Mouse (Mus musculus): ENCODE measurements around the gene Bcas2. TPM values are rescaled to one million over a fixed set of nuclear protein-coding genes. Genes with fewer than 3 reads are reported as not detected.
"Not testable (repeated sequence)": the region's sequence is repeated elsewhere in the genome, so short reads cannot be mapped to it uniquely, and the experiment has no call there.

Gene Bcas2
- polyA plus RNA-seq, 1 experiment from 2014 or later, result 274 TPM

DNA sequence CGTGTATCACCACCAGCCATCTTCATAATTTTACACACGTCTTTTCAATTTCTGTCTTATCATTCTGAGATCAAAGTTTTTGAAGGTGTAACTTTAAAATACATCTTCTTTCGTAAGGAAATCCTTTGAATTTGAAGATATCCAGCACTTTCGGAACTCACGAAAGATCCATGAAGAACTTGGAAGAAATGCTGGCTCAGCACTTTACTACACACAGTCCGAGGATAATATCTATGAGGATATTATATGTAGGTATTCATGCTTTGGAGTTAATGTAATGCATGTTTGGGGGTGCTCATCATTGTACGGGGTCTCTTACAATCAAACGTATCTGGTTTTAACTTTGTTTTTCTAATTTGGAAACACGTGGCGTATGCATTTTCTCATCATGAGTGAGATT, 38.4 kb upstream of the Bcas2 start:
- Histone ChIP-seq H3K4me2 (ENCODE audit: low read depth, severe bottlenecking) (no peak overlapping the region), H3K4me3 (ENCODE audit: low read depth, low read length) (no peak overlapping the region), H3K27me3 (ENCODE audit: control insufficient read depth, insufficient read depth, low read length) (no peaks in the 10 kb centered on the region), H3K27ac (replicated peaks; ENCODE audit: low read depth, low read length) (no peak overlapping the region), H3K4me1 (ENCODE audit: control insufficient read depth, insufficient read depth, low read length) (no peaks in the 10 kb centered on the region), H3K9ac (ENCODE audit: low read length) (no peak overlapping the region), H3K36me3 (ENCODE audit: control insufficient read depth, insufficient read depth, low read length) (no peaks in the 10 kb centered on the region), H3K9me3 (ENCODE audit: control insufficient read depth, low read length) (no peaks in the 10 kb centered on the region)
- 93% methylated on average over 10 of the region's 10 CpGs for WGBS
- no peak for DNase-seq (ENCODE audit: low spot score)
- no peak for ATAC-seq (ENCODE audit: insufficient number of reproducible peaks, low FRiP score, low TSS enrichment, low read depth)

DNA sequence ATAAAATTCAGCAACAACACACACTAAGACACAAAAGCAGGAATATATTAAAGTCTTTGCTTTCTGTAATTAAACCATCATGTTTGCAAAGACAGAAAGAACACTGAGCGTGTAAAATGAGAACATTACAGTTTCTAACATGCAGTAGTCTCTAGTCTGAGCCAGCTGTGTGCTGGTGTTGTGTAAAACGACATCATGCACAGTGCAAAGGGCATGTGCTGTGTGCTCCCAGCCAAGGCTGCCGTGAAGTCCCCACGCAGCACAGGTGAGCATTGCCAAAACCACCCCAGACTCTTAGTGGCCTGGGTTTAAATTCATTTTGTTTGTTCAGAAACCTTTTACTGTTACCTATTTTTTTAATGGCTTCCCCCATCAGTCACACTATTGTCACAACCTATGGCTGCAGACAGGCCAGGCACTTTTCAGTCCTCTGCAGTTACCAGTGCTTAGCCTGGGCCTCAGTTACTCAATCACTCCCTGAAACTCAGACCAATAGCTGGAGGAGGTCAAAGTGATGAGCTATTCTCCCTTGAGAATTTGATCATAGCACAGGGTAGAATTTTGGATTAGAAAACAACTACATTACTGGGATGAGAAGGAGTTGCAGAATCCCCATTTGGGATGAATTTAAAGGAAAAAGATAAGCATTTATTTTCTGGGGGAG, 34.9 kb upstream of the Bcas2 start:
- WGBS, result 85% methylated on average over 4 of the region's 4 CpGs
- no peak for ATAC-seq (ENCODE audit: insufficient number of reproducible peaks, low FRiP score, low TSS enrichment, low read depth)

DNA sequence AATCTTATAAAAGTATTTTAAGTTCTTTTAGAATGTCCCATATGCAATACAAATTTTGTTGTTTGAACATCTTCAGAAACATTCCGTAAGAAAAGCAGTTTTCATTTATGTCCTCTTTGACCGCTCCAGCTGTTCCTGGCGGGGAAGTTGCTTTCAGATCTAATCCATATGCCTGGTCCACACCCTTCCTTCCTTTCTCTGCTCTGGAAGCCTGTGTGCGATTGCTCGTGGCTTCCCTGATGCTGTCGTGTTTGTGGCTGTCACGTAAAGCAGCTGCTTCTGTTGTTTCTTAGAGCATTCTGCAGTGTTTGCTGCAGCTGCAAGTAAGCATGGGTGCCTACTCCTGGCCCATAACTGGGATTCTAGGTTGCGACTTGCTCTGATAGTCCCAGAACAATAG, 32.4 kb upstream of the Bcas2 start:
- DNase-seq (ENCODE audit: low spot score) (no peak), ATAC-seq (ENCODE audit: insufficient number of reproducible peaks, low FRiP score, low TSS enrichment, low read depth) (no peak)
- Histone ChIP-seq H3K27ac (replicated peaks; ENCODE audit: low read depth, low read length) (no peak overlapping the region), H3K36me3 (ENCODE audit: control insufficient read depth, insufficient read depth, low read length) (no peaks in the 10 kb centered on the region), H3K4me3 (ENCODE audit: low read depth, low read length) (no peak overlapping the region), H3K27me3 (ENCODE audit: control insufficient read depth, insufficient read depth, low read length) (no peaks in the 10 kb centered on the region), H3K9ac (ENCODE audit: low read length) (no peak overlapping the region), H3K4me1 (ENCODE audit: control insufficient read depth, insufficient read depth, low read length) (no peaks in the 10 kb centered on the region), H3K4me2 (ENCODE audit: low read depth, severe bottlenecking) (no peak overlapping the region), H3K9me3 (ENCODE audit: control insufficient read depth, low read length) (no peaks in the 10 kb centered on the region)
- 54% methylated on average over 8 of the region's 8 CpGs for WGBS

More for the DNA sequence above, 34.9 kb upstream of the Bcas2 start:
- no peaks in the 10 kb centered on the region for H3K36me3 ChIP-seq (ENCODE audit: control insufficient read depth, insufficient read depth, low read length)
- no peaks in the 10 kb centered on the region for H3K27me3 ChIP-seq (ENCODE audit: control insufficient read depth, insufficient read depth, low read length)
- no peaks in the 10 kb centered on the region for H3K9me3 ChIP-seq (ENCODE audit: control insufficient read depth, low read length)
- H3K4me1 ChIP-seq (ENCODE audit: control insufficient read depth, insufficient read depth, low read length), result no peaks in the 10 kb centered on the region
- DNase-seq (ENCODE audit: low spot score), result no peak
- H3K4me2 ChIP-seq (ENCODE audit: low read depth, severe bottlenecking), result no peak overlapping the region
- no peak overlapping the region for H3K9ac ChIP-seq (ENCODE audit: low read length)
- H3K4me3 ChIP-seq (ENCODE audit: low read depth, low read length), result no peak overlapping the region
- H3K27ac ChIP-seq (replicated peaks; ENCODE audit: low read depth, low read length), result no peak overlapping the region

DNA sequence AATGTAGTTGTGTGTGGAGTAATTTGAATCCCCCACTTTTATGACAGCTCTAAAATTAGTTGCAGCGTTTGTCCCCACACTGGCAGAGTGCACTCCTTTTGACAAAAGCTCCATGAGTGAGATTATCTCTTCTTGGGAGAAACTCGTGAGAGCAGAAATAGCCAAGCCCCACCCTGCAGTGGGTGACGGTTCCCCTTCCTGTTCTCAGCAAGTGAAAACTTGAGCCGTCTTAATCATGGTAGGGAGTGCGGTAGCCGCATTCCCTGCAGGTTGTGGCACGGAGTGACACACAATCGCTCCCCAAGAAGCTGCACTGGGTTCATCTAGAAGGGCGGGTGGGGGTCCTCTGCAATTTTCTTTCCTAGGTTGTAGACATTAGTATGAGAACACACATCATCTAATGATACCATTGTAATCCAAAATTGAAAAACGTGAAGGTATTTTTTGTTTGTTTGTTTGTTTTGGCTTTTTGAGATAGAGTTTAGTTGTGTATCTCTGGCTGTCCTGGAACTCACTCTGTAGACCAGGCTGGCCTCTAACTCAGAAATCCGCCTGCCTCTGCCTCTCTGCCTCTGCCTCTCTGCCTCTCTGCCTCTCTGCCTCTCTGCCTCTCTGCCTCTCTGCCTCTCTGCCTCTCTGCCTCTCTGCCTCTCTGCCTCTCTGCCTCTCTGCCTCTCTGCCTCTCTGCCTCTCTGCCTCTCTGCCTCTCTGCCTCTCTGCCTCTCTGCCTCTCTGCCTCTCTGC, 31.2 kb upstream of the Bcas2 start:
- not testable (repeated sequence) for H3K4me1 ChIP-seq (ENCODE audit: control insufficient read depth, insufficient read depth, low read length); H3K27ac ChIP-seq (replicated peaks; ENCODE audit: low read depth, low read length); H3K4me3 ChIP-seq (ENCODE audit: low read depth, low read length); DNase-seq (ENCODE audit: low spot score); ATAC-seq (ENCODE audit: insufficient number of reproducible peaks, low FRiP score, low TSS enrichment, low read depth); H3K36me3 ChIP-seq (ENCODE audit: control insufficient read depth, insufficient read depth, low read length); H3K9me3 ChIP-seq (ENCODE audit: control insufficient read depth, low read length); H3K4me2 ChIP-seq (ENCODE audit: low read depth, severe bottlenecking); H3K27me3 ChIP-seq (ENCODE audit: control insufficient read depth, insufficient read depth, low read length); H3K9ac ChIP-seq (ENCODE audit: low read length)
- WGBS, result 54% methylated on average over 11 of the region's 11 CpGs

DNA sequence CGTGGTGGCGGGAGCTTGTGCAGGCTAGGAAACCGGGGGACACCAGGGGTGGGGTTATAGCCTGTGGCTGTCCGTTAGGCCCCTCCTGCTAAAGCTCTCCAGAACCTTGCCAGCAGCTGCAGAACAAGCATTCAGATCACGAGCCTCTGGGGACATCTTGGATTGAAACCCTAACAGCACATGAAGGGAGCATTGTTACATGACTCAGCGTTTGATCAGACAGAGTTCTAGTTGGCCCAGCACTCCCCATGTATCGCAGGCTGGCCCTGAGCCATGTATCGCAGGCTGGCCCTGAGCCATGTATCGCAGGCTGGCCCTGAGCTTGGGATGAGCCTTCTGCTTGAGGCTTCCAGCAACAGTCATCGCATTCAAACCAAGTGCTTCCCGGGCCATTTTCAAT, 30.2 kb upstream of the Bcas2 start:
- no peaks in the 10 kb centered on the region for H3K4me1 ChIP-seq (ENCODE audit: control insufficient read depth, insufficient read depth, low read length)
- no peak overlapping the region for H3K4me3 ChIP-seq (ENCODE audit: low read depth, low read length)
- ATAC-seq (ENCODE audit: insufficient number of reproducible peaks, low FRiP score, low TSS enrichment, low read depth) (no peak), DNase-seq (ENCODE audit: low spot score) (no peak)
- no peaks in the 10 kb centered on the region for H3K36me3 ChIP-seq (ENCODE audit: control insufficient read depth, insufficient read depth, low read length)
- WGBS, result 95% methylated on average over 11 of the region's 11 CpGs
- H3K27me3 ChIP-seq (ENCODE audit: control insufficient read depth, insufficient read depth, low read length), result no peaks in the 10 kb centered on the region
- no peak overlapping the region for H3K4me2 ChIP-seq (ENCODE audit: low read depth, severe bottlenecking)
- no peak overlapping the region for H3K27ac ChIP-seq (replicated peaks; ENCODE audit: low read depth, low read length)
- no peaks in the 10 kb centered on the region for H3K9me3 ChIP-seq (ENCODE audit: control insufficient read depth, low read length)
- H3K9ac ChIP-seq (ENCODE audit: low read length), result no peak overlapping the region

DNA sequence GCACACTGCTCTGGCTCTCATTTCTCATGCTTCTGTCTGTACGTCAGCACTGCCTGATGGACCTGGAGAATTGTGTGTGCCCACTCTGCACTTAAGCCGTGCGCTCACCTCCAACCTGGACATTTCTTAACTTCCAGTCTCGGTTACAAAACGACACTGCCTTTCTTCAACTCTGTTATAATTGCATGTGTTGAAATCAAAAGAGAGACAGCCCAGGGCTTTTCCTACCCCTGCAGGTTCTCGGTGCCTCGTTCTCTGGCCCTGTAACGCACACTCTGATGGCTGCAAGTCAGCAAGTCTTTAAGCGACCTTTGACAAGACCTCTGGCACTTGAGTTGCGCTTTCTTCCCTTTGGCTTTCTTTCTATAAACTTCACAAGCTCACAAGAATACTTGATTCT, 29.1 kb upstream of the Bcas2 start:
- H3K4me3 ChIP-seq (ENCODE audit: low read depth, low read length), result no peak overlapping the region
- H3K9me3 ChIP-seq (ENCODE audit: control insufficient read depth, low read length), result no peaks in the 10 kb centered on the region
- WGBS, result 83% methylated on average over 10 of the region's 10 CpGs
- DNase-seq (ENCODE audit: low spot score) (no peak), ATAC-seq (ENCODE audit: insufficient number of reproducible peaks, low FRiP score, low TSS enrichment, low read depth) (no peak)
- H3K27me3 ChIP-seq (ENCODE audit: control insufficient read depth, insufficient read depth, low read length), result no peaks in the 10 kb centered on the region
- H3K4me2 ChIP-seq (ENCODE audit: low read depth, severe bottlenecking), result no peak overlapping the region
- H3K9ac ChIP-seq (ENCODE audit: low read length), result no peak overlapping the region
- H3K36me3 ChIP-seq (ENCODE audit: control insufficient read depth, insufficient read depth, low read length), result no peaks in the 10 kb centered on the region
- H3K27ac ChIP-seq (replicated peaks; ENCODE audit: low read depth, low read length), result no peak overlapping the region
- H3K4me1 ChIP-seq (ENCODE audit: control insufficient read depth, insufficient read depth, low read length), result no peaks in the 10 kb centered on the region

DNA sequence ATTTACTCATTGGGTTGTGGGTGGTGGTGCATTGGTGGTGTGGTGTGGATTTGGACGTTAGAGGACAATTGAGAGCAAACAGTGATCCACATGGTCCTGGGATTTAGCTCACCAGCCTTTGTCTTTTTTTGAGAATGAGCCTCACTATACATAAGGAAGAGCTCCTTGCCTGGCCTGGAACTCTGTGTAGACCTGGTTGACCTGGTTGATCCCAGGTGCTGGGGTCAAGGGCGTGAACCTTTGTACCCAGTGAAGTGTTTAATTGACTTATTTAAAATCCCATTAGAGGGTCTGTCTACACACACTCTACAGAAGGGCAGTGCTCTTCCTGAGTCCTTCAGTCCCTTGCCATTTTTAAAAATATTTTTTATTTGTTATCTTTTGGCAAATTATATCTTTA, 26.1 kb upstream of the Bcas2 start:
- no peaks in the 10 kb centered on the region for H3K4me1 ChIP-seq (ENCODE audit: control insufficient read depth, insufficient read depth, low read length)

DNA sequence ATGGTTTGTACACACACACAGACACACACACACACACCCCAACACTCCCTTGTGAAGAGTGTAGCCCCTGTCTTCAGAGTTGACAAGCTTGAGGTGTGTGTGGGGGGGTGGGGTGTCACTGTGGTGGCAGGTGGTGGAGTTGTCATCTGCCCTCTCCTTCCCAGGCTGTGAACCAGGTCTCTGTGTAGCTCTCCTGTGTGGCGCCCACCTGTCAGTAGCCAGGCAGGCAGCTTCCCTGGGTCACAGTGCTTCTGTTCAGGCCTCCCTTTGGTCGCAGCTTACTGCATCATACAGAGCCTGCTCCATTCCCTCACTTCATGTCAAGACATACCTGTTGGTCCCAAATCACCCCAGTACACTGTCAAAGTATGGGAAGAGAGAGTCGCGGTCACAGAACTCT, 25.7 kb upstream of the Bcas2 start:
- WGBS, result 72% methylated on average over 4 of the region's 4 CpGs
- DNase-seq (ENCODE audit: low spot score), result no peak
- Histone ChIP-seq H3K27me3 (ENCODE audit: control insufficient read depth, insufficient read depth, low read length) (no peaks in the 10 kb centered on the region), H3K4me2 (ENCODE audit: low read depth, severe bottlenecking) (no peak overlapping the region), H3K27ac (replicated peaks; ENCODE audit: low read depth, low read length) (no peak overlapping the region), H3K9me3 (ENCODE audit: control insufficient read depth, low read length) (no peaks in the 10 kb centered on the region), H3K9ac (ENCODE audit: low read length) (no peak overlapping the region), H3K4me3 (ENCODE audit: low read depth, low read length) (no peak overlapping the region), H3K36me3 (ENCODE audit: control insufficient read depth, insufficient read depth, low read length) (no peaks in the 10 kb centered on the region), H3K4me1 (ENCODE audit: control insufficient read depth, insufficient read depth, low read length) (no peaks in the 10 kb centered on the region)
- no peak for ATAC-seq (ENCODE audit: insufficient number of reproducible peaks, low FRiP score, low TSS enrichment, low read depth)

More for the DNA sequence above, 26.1 kb upstream of the Bcas2 start:
- Histone ChIP-seq H3K9me3 (ENCODE audit: control insufficient read depth, low read length) (no peaks in the 10 kb centered on the region), H3K27ac (replicated peaks; ENCODE audit: low read depth, low read length) (no peak overlapping the region), H3K4me3 (ENCODE audit: low read depth, low read length) (no peak overlapping the region), H3K27me3 (ENCODE audit: control insufficient read depth, insufficient read depth, low read length) (no peaks in the 10 kb centered on the region), H3K4me2 (ENCODE audit: low read depth, severe bottlenecking) (no peak overlapping the region), H3K9ac (ENCODE audit: low read length) (no peak overlapping the region), H3K36me3 (ENCODE audit: control insufficient read depth, insufficient read depth, low read length) (no peaks in the 10 kb centered on the region)
- DNase-seq (ENCODE audit: low spot score) (no peak), ATAC-seq (ENCODE audit: insufficient number of reproducible peaks, low FRiP score, low TSS enrichment, low read depth) (no peak)
- WGBS, result 82% methylated on average over 2 of the region's 2 CpGs

All from limb, embryonic 11.5 days (tissue).